ENCODE assay signal across 8 mouse cellular contexts in genomic region chr10:95773425-95773980, GRCm38 (mm10).
A peak's percentile ranks its signal among the peaks of the same experiment; 100 is the strongest.
DNase-seq lines count a peak whose midpoint lies in the region; ATAC-seq and TF ChIP-seq lines count a peak whose summit lies in the region.

No protein-coding gene starts in this region.

- no peaks in the 10 kb centered on the region for H3K4me1 ChIP-seq in embryonic facial prominence, embryonic 14.5 days (ENCODE audit: control insufficient read depth, insufficient read depth, low read length)
- H3K4me1 ChIP-seq in liver, postnatal 0 days (ENCODE audit: insufficient read depth), result peaks cover 19% of the 10 kb centered on the region

- WGBS in embryonic facial prominence, embryonic 14.5 days, result 80% methylated on average over 16 of the region's 16 CpGs
- 56% methylated on average over 16 of the region's 16 CpGs for WGBS in liver, postnatal 0 days (ENCODE audit: insufficient replicate concordance)

- no peaks in the 10 kb centered on the region for H3K9me3 ChIP-seq in embryonic facial prominence, embryonic 14.5 days (ENCODE audit: control insufficient read depth, low read length)
- no peaks in the 10 kb centered on the region for H3K9me3 ChIP-seq in liver, postnatal 0 days (ENCODE audit: low read length)

- no peak overlapping the region for H3K4me2 ChIP-seq in embryonic facial prominence, embryonic 14.5 days (ENCODE audit: low read depth, low read length)
- H3K4me2 ChIP-seq in liver, postnatal 0 days (ENCODE audit: low read depth, low read length), result 0 out of 2 replicates have a peak overlapping the region, but pooled peaks have one; percentile 16

- peak; percentile 77 for TF ChIP-seq EP300 in liver, postnatal 0 days (IDR thresholded peaks at IDR 0.05; ENCODE audit: low read depth)

- H3K27me3 ChIP-seq in embryonic facial prominence, embryonic 14.5 days (replicated peaks; ENCODE audit: control insufficient read depth, insufficient read depth, low read length), result no peaks in the 10 kb centered on the region
- H3K27me3 ChIP-seq in liver, postnatal 0 days (ENCODE audit: insufficient read depth, low read length), result no peaks in the 10 kb centered on the region

- DNase-seq in 416B (ENCODE audit: low read depth), result peak; percentile 47
- DNase-seq in embryonic facial prominence, embryonic 14.5 days (ENCODE audit: low spot score), result peak; percentile 21
- DNase-seq in heart, postnatal 25 days (ENCODE audit: low spot score), result peak; percentile 68
- DNase-seq in liver, postnatal 0 days, result peak; percentile 74
- no peak for DNase-seq in right cerebral cortex, adult 2 months (ENCODE audit: low spot score in 2 of 2)
- DNase-seq in Muller cell, postnatal 12 days (ENCODE audit: inconsistent ontology term), result no peak
- DNase-seq in thymus, adult 18-20 months, result no peak

- TF ChIP-seq CTCF in liver, postnatal 0 days (IDR thresholded peaks at IDR 0.05; ENCODE audit: low read depth), result peak; percentile 47

- ATAC-seq in embryonic facial prominence, embryonic 14.5 days (ENCODE audit: low read depth), result peak; percentile 26; the same call in 1 of the 2 replicates
- peak; percentile 96 for ATAC-seq in liver, postnatal 0 days
- no peak for ATAC-seq in activated CD4-positive, CD25-positive, alpha-beta regulatory T cell, adult 4 months

- H3K36me3 ChIP-seq in embryonic facial prominence, embryonic 14.5 days (ENCODE audit: control insufficient read depth, insufficient read depth, low read length), result no peaks in the 10 kb centered on the region
- no peaks in the 10 kb centered on the region for H3K36me3 ChIP-seq in liver, postnatal 0 days (replicated peaks; ENCODE audit: insufficient read depth, low read length)

- H3K4me3 ChIP-seq in embryonic facial prominence, embryonic 14.5 days (ENCODE audit: low read depth, low read length), result no peak overlapping the region
- no peak overlapping the region for H3K4me3 ChIP-seq in liver, postnatal 0 days (ENCODE audit: low read depth, low read length)

- no peak overlapping the region for H3K9ac ChIP-seq in embryonic facial prominence, embryonic 14.5 days (ENCODE audit: low read depth, low read length)
- no peak overlapping the region for H3K9ac ChIP-seq in liver, postnatal 0 days (replicated peaks)

- intact Hi-C loops in heart, postnatal 25 days (cut with DNase I), result loop anchor here (1.0 to 10.0 kb wide), 3 partner anchors 51 to 132 kb away; no protein-coding TSS in a partner anchor

- H3K27ac ChIP-seq in embryonic facial prominence, embryonic 14.5 days (replicated peaks; ENCODE audit: low read depth, low read length), result no peak overlapping the region
- peak overlapping the region; percentile 78; the same call in 1 of the 2 replicates for H3K27ac ChIP-seq in liver, postnatal 0 days (ENCODE audit: low read depth)

Comparison
In these comparisons a context has a peak if more than half of its experiments do, and no peak if none do; other contexts are left out.
1. DNase-seq: peak in 416B (single experiment), embryonic facial prominence, embryonic 14.5 days (single experiment), heart, postnatal 25 days (single experiment) and liver, postnatal 0 days (single experiment); none in right cerebral cortex, adult 2 months (0 of 2), Muller cell, postnatal 12 days (single experiment) and thymus, adult 18-20 months (0 of 2).